In genomic region chr10:69165125-69165524, GRCm38 (mm10) we compare ENCODE assay signal across 9 mouse cellular contexts. TPM values are rescaled to one million over a fixed set of nuclear protein-coding genes. Genes with fewer than 3 reads are reported as not detected.
DNase-seq lines count a peak whose midpoint lies in the region; ATAC-seq lines count a peak whose summit lies in the region.
"Had no signal": no experiment of that assay in that cellular context is flagged by ENCODE, and none has a peak within 500 bp of the region (broad histone marks: within the 10 kb centered on the region; RNA-seq: fewer than 3 reads in every experiment).

No protein-coding gene starts in this region.

- no peak overlapping the region for H3K4me3 ChIP-seq in heart, embryonic 10.5 days
- H3K4me3 ChIP-seq in kidney, embryonic 15.5 days (replicated peaks) = no peak overlapping the region
- H3K4me3 ChIP-seq in stomach, embryonic 15.5 days (replicated peaks) = no peak overlapping the region
- H3K4me3 ChIP-seq in forebrain, embryonic 15.5 days = no peak overlapping the region
- H3K4me3 ChIP-seq: myocyte had no signal

- DNase-seq in heart, adult 18-20 months = peak; percentile 9 to 60
- no peak for DNase-seq in heart, embryonic 10.5 days (ENCODE audit: low spot score)
- peak; percentile 25 for DNase-seq in urinary bladder, postnatal 25 days (ENCODE audit: low spot score)
- no peak for DNase-seq in urinary bladder, postnatal 36 days (ENCODE audit: low spot score in 2 of 2)
- DNase-seq in spleen, postnatal 36 days (ENCODE audit: low spot score in 2 of 2) = no peak

- WGBS in heart, embryonic 10.5 days = 57% methylated on average over 7 of the region's 7 CpGs
- WGBS in kidney, embryonic 15.5 days = 57% methylated on average over 7 of the region's 7 CpGs
- WGBS in stomach, embryonic 15.5 days = 55% methylated on average over 7 of the region's 7 CpGs
- 62% methylated on average over 7 of the region's 7 CpGs for WGBS in forebrain, embryonic 15.5 days

- H3K27ac ChIP-seq in heart, embryonic 10.5 days = no peak overlapping the region
- peak overlapping the region; percentile 84 for H3K27ac ChIP-seq in kidney, embryonic 15.5 days
- peak overlapping the region; percentile 61; the same call in 1 of the 2 replicates for H3K27ac ChIP-seq in stomach, embryonic 15.5 days
- no peak overlapping the region for H3K27ac ChIP-seq in forebrain, embryonic 15.5 days (replicated peaks)

- no peaks in the 10 kb centered on the region for H3K27me3 ChIP-seq in heart, embryonic 10.5 days (ENCODE audit: insufficient read depth, poor library complexity, severe bottlenecking)
- no peaks in the 10 kb centered on the region for H3K27me3 ChIP-seq in kidney, embryonic 15.5 days
- H3K27me3 ChIP-seq in stomach, embryonic 15.5 days (replicated peaks) = no peaks in the 10 kb centered on the region
- no peaks in the 10 kb centered on the region for H3K27me3 ChIP-seq in forebrain, embryonic 15.5 days

- H3K36me3 ChIP-seq in heart, embryonic 10.5 days = no peaks in the 10 kb centered on the region
- H3K36me3 ChIP-seq in kidney, embryonic 15.5 days = no peaks in the 10 kb centered on the region
- H3K36me3 ChIP-seq in stomach, embryonic 15.5 days = no peaks in the 10 kb centered on the region
- no peaks in the 10 kb centered on the region for H3K36me3 ChIP-seq in forebrain, embryonic 15.5 days

- H3K4me2 ChIP-seq in kidney, embryonic 15.5 days = no peak overlapping the region
- H3K4me2 ChIP-seq in stomach, embryonic 15.5 days = no peak overlapping the region
- no peak overlapping the region for H3K4me2 ChIP-seq in forebrain, embryonic 15.5 days (replicated peaks)

- ATAC-seq in kidney, embryonic 15.5 days (replicated peaks; ENCODE audit: low FRiP score) = no peak
- no peak for ATAC-seq in stomach, embryonic 15.5 days (ENCODE audit: insufficient read depth, low FRiP score, low read depth)
- no peak for ATAC-seq in forebrain, embryonic 15.5 days (replicated peaks)

- H3K9ac ChIP-seq in kidney, embryonic 15.5 days = no peak overlapping the region
- H3K9ac ChIP-seq in stomach, embryonic 15.5 days = no peak overlapping the region
- H3K9ac ChIP-seq in forebrain, embryonic 15.5 days (replicated peaks) = no peak overlapping the region

- no peaks in the 10 kb centered on the region for H3K4me1 ChIP-seq in heart, embryonic 10.5 days
- H3K4me1 ChIP-seq in kidney, embryonic 15.5 days = peaks cover 11% of the 10 kb centered on the region
- H3K4me1 ChIP-seq in stomach, embryonic 15.5 days = no peaks in the 10 kb centered on the region
- H3K4me1 ChIP-seq in forebrain, embryonic 15.5 days = no peaks in the 10 kb centered on the region

- H3K9me3 ChIP-seq in heart, embryonic 10.5 days = no peaks in the 10 kb centered on the region
- H3K9me3 ChIP-seq in kidney, embryonic 15.5 days (replicated peaks) = peaks cover 3% of the 10 kb centered on the region; the same call in 1 of the 2 replicates
- H3K9me3 ChIP-seq in stomach, embryonic 15.5 days = no peaks in the 10 kb centered on the region
- H3K9me3 ChIP-seq in forebrain, embryonic 15.5 days = no peaks in the 10 kb centered on the region

RNA-seq across cellular contexts. Expression of gene Rhobtb1, which starts 13.9 kb away (rescaled TPM):
- total RNA-seq in heart, adult 18-20 months (2021) = 100 to 1,000 TPM in 1 of 2 experiments, 10 to 100 TPM in 1; 98.0 to 172 TPM
- polyA plus RNA-seq in heart, embryonic 10.5 days (2016; fragmentation: Nextera tagmentation; extraction: Ambion mirVana) = 26.6 and 28.4 TPM in 2 replicates
- polyA plus RNA-seq in kidney, embryonic 15.5 days (2015; fragmentation: Nextera tagmentation; extraction: Ambion mirVana) = 21.8 and 24.9 TPM in 2 replicates
- polyA plus RNA-seq in stomach, embryonic 15.5 days (2015; fragmentation: Nextera tagmentation; extraction: Ambion mirVana) = 28.6 and 33.0 TPM in 2 replicates
- 11.9 and 13.6 TPM in 2 replicates for polyA plus RNA-seq in forebrain, embryonic 15.5 days (2015; fragmentation: Nextera tagmentation; extraction: Ambion mirVana)

RNA-seq across cellular contexts. Expression of gene A930033H14Rik, which starts 47.8 kb away (rescaled TPM):
- total RNA-seq in heart, adult 18-20 months (2021) = under 1 TPM; 0.72 to 0.85 TPM
- polyA plus RNA-seq in heart, embryonic 10.5 days (2016; fragmentation: Nextera tagmentation; extraction: Ambion mirVana) = 1.7 and 1.9 TPM in 2 replicates
- polyA plus RNA-seq in kidney, embryonic 15.5 days (2015; fragmentation: Nextera tagmentation; extraction: Ambion mirVana) = 2.0 and 2.2 TPM in 2 replicates
- 2.7 TPM in 2 replicates for polyA plus RNA-seq in stomach, embryonic 15.5 days (2015; fragmentation: Nextera tagmentation; extraction: Ambion mirVana)
- 1.2 TPM in 2 replicates for polyA plus RNA-seq in forebrain, embryonic 15.5 days (2015; fragmentation: Nextera tagmentation; extraction: Ambion mirVana)

Comparison
In these comparisons a context has a peak if more than half of its experiments do, and no peak if none do; other contexts are left out.
1. DNase-seq: peak in heart, adult 18-20 months (2 of 2) and urinary bladder, postnatal 25 days (single experiment); none in heart, embryonic 10.5 days (single experiment), urinary bladder, postnatal 36 days (0 of 2) and spleen, postnatal 36 days (0 of 2).
2. H3K27ac ChIP-seq: peak in kidney, embryonic 15.5 days (single experiment) and stomach, embryonic 15.5 days (single experiment); none in heart, embryonic 10.5 days (single experiment) and forebrain, embryonic 15.5 days (single experiment).